Mouse (Mus musculus): ENCODE data around the gene Gins1. TPM values are rescaled to one million over a fixed set of nuclear protein-coding genes. Genes with fewer than 3 reads are reported as not detected.
"Not testable (repeated sequence)": the region's sequence is repeated elsewhere in the genome, so short reads cannot be mapped to it uniquely, and the experiment has no call there.

Gins1 gene
- polyA plus RNA-seq, 1 experiment from 2014 or later: 58.1 TPM

DNA sequence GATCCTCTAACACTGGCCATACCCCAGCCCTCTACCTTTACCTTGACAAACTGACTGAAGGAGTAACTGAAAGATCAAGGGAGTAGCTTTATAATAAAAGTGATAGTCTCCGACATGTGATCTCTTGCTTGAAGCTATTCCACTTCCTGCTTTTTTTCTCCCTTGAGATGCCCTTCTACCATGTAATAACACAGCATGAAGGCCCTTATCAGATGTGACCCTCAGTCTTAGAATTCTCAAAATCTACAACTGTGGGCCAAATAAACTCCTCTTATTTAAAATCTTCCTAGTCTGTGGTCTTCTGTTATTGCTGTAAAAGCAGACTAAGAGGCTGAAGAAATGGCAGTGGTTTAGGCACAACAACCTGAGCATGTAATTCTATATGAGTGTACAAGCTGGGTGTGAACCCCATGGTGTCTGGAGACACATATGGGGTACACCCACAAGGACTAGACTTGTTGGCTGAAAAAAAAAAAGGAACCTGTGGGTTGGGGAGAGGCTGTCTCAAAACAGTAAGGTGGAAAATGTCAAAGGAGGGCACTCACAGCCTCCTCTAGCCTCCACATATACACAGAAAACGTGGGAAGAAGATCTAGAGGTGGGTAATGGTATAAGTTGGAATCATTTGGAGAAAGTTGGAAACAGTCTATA lies 10.5 kb upstream of the Gins1 start:
- ATAC-seq (ENCODE audit: insufficient read depth): no peak
- H3K36me3 ChIP-seq (ENCODE audit: insufficient read depth): 0 out of 2 replicates have a peak, but pooled peaks cover 3% of the 10 kb centered on the region
- no peak for DNase-seq
- H3K4me2 ChIP-seq: no peak overlapping the region
- no peak overlapping the region for H3K4me3 ChIP-seq (ENCODE audit: low read depth, low read length)
- no peak overlapping the region for H3K9ac ChIP-seq
- no peaks in the 10 kb centered on the region for H3K9me3 ChIP-seq (ENCODE audit: low read depth, low read length)
- H3K27me3 ChIP-seq (ENCODE audit: insufficient read depth, low read length): no peaks in the 10 kb centered on the region
- no peaks in the 10 kb centered on the region for H3K4me1 ChIP-seq (ENCODE audit: insufficient read depth)
- TF ChIP-seq CTCF (IDR thresholded peaks at IDR 0.05; ENCODE audit: low read depth): no peak
- no peak overlapping the region for H3K27ac ChIP-seq (ENCODE audit: low read depth)
- 85% methylated on average over 2 of the region's 2 CpGs for WGBS

DNA sequence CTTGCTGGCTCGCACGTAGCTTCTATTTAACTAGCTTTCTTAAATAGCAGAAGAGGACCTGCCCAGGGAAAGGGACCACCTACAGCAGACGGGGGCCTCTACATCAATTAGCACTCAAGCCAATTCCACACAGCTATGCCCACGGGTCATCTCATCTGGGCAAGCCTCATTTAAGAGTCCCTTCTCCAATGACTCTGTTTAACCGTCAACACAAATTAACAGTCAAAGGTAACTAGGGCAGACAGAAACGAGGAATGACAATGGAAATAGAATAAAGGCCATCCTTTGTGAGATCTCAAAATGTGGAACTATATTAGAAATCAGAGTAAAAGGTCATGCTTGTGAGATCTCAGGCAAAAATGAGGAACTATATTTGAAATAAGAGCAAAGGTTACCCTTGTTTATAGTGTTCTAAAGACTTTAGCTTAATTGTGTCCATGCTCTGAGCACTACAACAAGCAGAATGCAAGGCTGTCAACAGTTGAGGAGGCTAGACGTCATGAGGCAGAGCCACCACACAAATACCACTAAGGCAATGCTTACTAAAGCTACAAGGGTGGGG lies 9.4 kb upstream of the Gins1 start:
- DNase-seq (no peak), ATAC-seq (ENCODE audit: insufficient read depth) (no peak)
- WGBS: 73% methylated on average over 7 of the region's 7 CpGs

DNA sequence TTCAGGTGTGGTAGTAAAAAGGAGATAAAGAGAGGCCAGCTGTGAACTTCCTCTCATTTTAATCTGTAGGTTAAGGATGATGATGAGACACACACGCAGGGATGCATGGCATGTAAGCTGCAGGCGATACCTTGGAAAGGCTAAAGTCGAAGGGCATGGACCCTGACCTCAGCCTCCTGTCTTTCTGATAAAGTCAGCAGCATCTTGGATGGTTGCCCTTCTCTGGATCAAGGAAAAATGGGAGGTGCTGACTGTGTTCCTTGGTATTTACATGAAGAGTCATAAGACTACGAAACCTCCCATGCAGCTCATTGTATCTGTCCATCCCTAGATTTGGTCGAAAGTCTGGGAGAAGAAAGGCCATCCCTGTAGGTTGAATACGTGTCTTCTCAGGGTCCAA lies 4.9 kb upstream of the Gins1 start:
- TF ChIP-seq CTCF (IDR thresholded peaks at IDR 0.05; ENCODE audit: low read depth): no peak
- ATAC-seq (ENCODE audit: insufficient read depth): no peak
- WGBS: 85% methylated on average over 6 of the region's 6 CpGs

More for the DNA sequence above, 9.4 kb upstream of the Gins1 start:
- no peaks in the 10 kb centered on the region for H3K9me3 ChIP-seq (ENCODE audit: low read depth, low read length)
- H3K27ac ChIP-seq (ENCODE audit: low read depth): no peak overlapping the region
- 0 out of 2 replicates have a peak, but pooled peaks cover 5% of the 10 kb centered on the region for H3K36me3 ChIP-seq (ENCODE audit: insufficient read depth)
- no peak overlapping the region for H3K4me2 ChIP-seq
- no peak overlapping the region for H3K9ac ChIP-seq
- TF ChIP-seq CTCF (IDR thresholded peaks at IDR 0.05; ENCODE audit: low read depth): no peak
- H3K27me3 ChIP-seq (ENCODE audit: insufficient read depth, low read length): no peaks in the 10 kb centered on the region
- H3K4me3 ChIP-seq (ENCODE audit: low read depth, low read length): no peak overlapping the region
- no peaks in the 10 kb centered on the region for H3K4me1 ChIP-seq (ENCODE audit: insufficient read depth)

DNA sequence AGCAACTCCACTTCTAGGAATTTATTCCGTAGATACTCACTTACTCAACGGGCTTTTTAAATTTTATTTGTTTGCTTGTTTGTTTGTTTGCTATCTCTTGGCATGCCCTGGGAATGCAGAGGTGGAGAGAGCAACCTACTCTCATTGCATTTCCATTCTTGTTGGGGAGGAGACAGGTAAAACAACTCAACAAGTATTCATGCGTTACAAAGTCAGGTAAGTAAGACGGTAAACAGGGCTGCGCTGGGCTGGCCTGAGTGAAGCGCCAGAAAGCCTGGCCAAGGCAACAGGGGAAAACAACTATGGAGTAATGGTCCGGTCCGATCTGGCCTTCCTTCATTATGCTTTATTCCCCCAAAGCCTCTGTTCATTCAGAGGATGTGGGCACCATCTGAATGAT lies 2.9 kb upstream of the Gins1 start:
- ATAC-seq (ENCODE audit: insufficient read depth) (no peak), DNase-seq (no peak)
- Histone ChIP-seq H3K27me3 (ENCODE audit: insufficient read depth, low read length) (no peaks in the 10 kb centered on the region), H3K4me1 (ENCODE audit: insufficient read depth) (no peaks in the 10 kb centered on the region), H3K4me3 (ENCODE audit: low read depth, low read length) (no peak overlapping the region), H3K9ac (no peak overlapping the region), H3K27ac (ENCODE audit: low read depth) (no peak overlapping the region), H3K9me3 (ENCODE audit: low read depth, low read length) (no peaks in the 10 kb centered on the region), H3K4me2 (peak overlapping the region; percentile 25; the same call in 1 of the 2 replicates), H3K36me3 (ENCODE audit: insufficient read depth) (0 out of 2 replicates have a peak, but pooled peaks cover 5% of the 10 kb centered on the region)
- no peak for TF ChIP-seq CTCF (IDR thresholded peaks at IDR 0.05; ENCODE audit: low read depth)
- WGBS: 84% methylated on average over 8 of the region's 8 CpGs

More for the DNA sequence above, 4.9 kb upstream of the Gins1 start:
- Histone ChIP-seq H3K27ac (ENCODE audit: low read depth) (no peak overlapping the region), H3K36me3 (ENCODE audit: insufficient read depth) (0 out of 2 replicates have a peak, but pooled peaks cover 5% of the 10 kb centered on the region), H3K4me3 (ENCODE audit: low read depth, low read length) (no peak overlapping the region), H3K4me1 (ENCODE audit: insufficient read depth) (no peaks in the 10 kb centered on the region), H3K27me3 (ENCODE audit: insufficient read depth, low read length) (no peaks in the 10 kb centered on the region), H3K9ac (no peak overlapping the region), H3K4me2 (no peak overlapping the region), H3K9me3 (ENCODE audit: low read depth, low read length) (no peaks in the 10 kb centered on the region)
- DNase-seq: no peak

DNA sequence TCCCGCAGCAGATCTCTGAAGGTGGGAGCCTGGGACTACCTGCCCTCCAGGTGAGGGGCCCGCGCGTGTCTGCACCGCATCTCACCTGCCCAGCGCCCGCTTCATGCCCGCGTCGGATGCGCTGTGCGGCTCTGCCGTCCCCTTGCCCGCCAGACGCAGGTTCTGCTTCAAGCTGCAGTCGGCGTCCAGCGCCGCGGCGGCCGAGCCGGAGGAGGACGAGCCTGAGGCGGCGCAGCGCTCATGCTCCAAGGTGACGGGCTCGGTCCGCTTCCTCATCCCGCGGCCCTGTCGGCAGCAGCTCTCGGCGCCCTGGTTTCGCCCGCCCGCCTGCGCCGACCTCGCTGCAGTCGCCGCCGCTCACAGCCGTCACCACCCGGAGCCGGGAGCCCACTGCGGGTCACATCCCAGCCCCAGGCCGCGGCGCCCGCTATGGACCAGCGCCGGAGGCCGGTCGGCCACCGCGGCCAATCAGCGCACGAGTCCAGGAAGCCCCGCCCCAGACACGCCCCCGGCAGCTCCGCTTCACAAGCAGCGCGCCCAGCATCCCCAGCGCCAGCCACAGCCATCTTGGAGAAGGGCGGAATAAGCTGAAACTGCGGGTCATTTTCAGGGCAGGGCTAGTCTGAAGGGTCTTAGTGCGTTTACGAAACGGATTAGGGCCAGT lies 796 bp upstream of the Gins1 start, which contains the start of gene Abhd12:
Gene Abhd12 (minus strand): TSS at position 470 of the 664 bp plus-strand sequence.
- Histone ChIP-seq H3K9ac (peak within 1 kb of the TSS; percentile 79), H3K27ac (ENCODE audit: low read depth) (peak within 1 kb of the TSS; percentile 89), H3K4me1 (ENCODE audit: insufficient read depth) (no peaks in the 10 kb centered on the region), H3K4me2 (peak within 1 kb of the TSS; percentile 94), H3K36me3 (ENCODE audit: insufficient read depth) (0 out of 2 replicates have a peak, but pooled peaks cover 3% of the 10 kb centered on the region), H3K9me3 (ENCODE audit: low read depth, low read length) (no peaks in the 10 kb centered on the region), H3K27me3 (ENCODE audit: insufficient read depth, low read length) (no peaks in the 10 kb centered on the region), H3K4me3 (ENCODE audit: low read depth, low read length) (peak within 1 kb of the TSS; percentile 88)
- TF ChIP-seq CTCF (IDR thresholded peaks at IDR 0.05; ENCODE audit: low read depth): no peak; the same call in 1 of the 2 replicates
- ATAC-seq (ENCODE audit: insufficient read depth) (peak; percentile 98), DNase-seq (peak; percentile 99)
- under 1% methylated on average over 70 of the region's 72 CpGs for WGBS

DNA sequence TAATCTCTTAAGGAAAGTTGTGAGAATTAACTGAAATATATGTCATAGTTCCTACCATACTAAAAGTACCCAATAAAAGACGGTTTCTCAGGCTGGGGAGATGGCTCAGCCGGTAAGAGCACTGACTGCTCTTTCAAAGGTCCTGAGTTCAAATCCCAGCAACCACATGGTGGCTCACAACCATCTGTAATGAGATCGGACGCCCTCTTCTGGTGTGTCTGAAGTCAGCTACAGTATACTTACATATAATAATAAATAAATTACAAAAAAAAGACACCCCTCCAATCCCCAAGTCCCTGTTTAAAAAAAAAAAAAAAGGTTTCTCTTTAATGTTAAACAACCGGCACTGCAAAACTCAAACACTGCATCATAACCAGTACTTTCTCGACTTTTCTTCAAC lies 3.7 kb downstream of the Gins1 start:
- WGBS: 46% methylated on average over 6 of the region's 6 CpGs
- not testable (repeated sequence) for H3K36me3 ChIP-seq (ENCODE audit: insufficient read depth); DNase-seq; H3K27me3 ChIP-seq (ENCODE audit: insufficient read depth, low read length); H3K9ac ChIP-seq; H3K9me3 ChIP-seq (ENCODE audit: low read depth, low read length); H3K4me1 ChIP-seq (ENCODE audit: insufficient read depth); ATAC-seq (ENCODE audit: insufficient read depth); H3K27ac ChIP-seq (ENCODE audit: low read depth)
- peak overlapping the region; percentile 56 for H3K4me3 ChIP-seq (ENCODE audit: low read depth, low read length)
- H3K4me2 ChIP-seq: peak overlapping the region; percentile 66
